Mouse (Mus musculus) kidney, postnatal 0 days (tissue): ENCODE data around the gene Hist1h4k. TPM values are rescaled to one million over a fixed set of nuclear protein-coding genes. Genes with fewer than 3 reads are reported as not detected.
"Not testable (repeated sequence)": the region's sequence is repeated elsewhere in the genome, so short reads cannot be mapped to it uniquely, and the experiment has no call there.

Source experiments
- ATAC-seq: fragments of 200-750 bp; cut with Nextera tagmentation; replicated peaks from 2 replicates; pipeline ENCODE4 v1.8.0; 2017; ENCODE audit warnings: low read depth, moderate number of reproducible peaks, moderate TSS enrichment, moderate library complexity; ENCODE audit not compliant: low FRiP score
- DNase-seq: peaks from one replicate; pipeline ENCODE4 v3.0.0-alpha.2; 2016; ENCODE audit warnings: low spot score
- H3K27ac ChIP-seq: fragments of 300-500 bp; sonication (generic); 2 replicates; pipeline ENCODE4 v1.5.1; 2014; ENCODE audit warnings: mild to moderate bottlenecking
- H3K27me3 ChIP-seq: fragments of 300-500 bp; sonication (generic); 2 replicates; pipeline ENCODE4 v1.6.1; 2014; ENCODE audit warnings: low read length, mixed read lengths; ENCODE audit not compliant: insufficient read depth
- H3K36me3 ChIP-seq: fragments of 300-500 bp; sonication (generic); 2 replicates; pipeline ENCODE4 v1.6.1; 2014; ENCODE audit warnings: low read length, mixed read lengths; ENCODE audit not compliant: insufficient read depth
- H3K4me1 ChIP-seq: fragments of 300-500 bp; sonication (generic); replicated peaks from 2 replicates; pipeline ENCODE4 v1.6.1; 2014; ENCODE audit warnings: antibody characterized with exemption, low read length, mixed read lengths; ENCODE audit not compliant: insufficient read depth
- H3K4me2 ChIP-seq: fragments of 300-500 bp; sonication (generic); 2 replicates; pipeline ENCODE4 v1.6.1; 2014; ENCODE audit warnings: mild to moderate bottlenecking, low read length, moderate library complexity, mixed read lengths
- H3K4me3 ChIP-seq: fragments of 300-500 bp; sonication (generic); replicated peaks from 2 replicates; pipeline ENCODE4 v1.5.1; 2014; ENCODE audit warnings: low read depth, low read length
- H3K9ac ChIP-seq: fragments of 300-500 bp; sonication (generic); 2 replicates; pipeline ENCODE4 v1.6.1; 2014; ENCODE audit warnings: low read depth, low read length
- H3K9me3 ChIP-seq: fragments of 300-500 bp; sonication (generic); replicated peaks from 2 replicates; pipeline ENCODE4 v1.6.1; 2016; ENCODE audit warnings: low read length, inconsistent platforms, mixed read lengths
- CTCF ChIP-seq: IDR thresholded peaks from 2 replicates; pipeline ENCODE4 v1.5.1; 2016; ENCODE audit warnings: antibody characterized with exemption, low read depth, mild to moderate bottlenecking, moderate library complexity
- WGBS: fragments of 180-500 bp; shearing (Covaris S2); extraction: QIAGEN DNeasy Blood & Tissue Kit; methylation state at CpG from one replicate; pipeline ENCODE4 v1.1.7; 2014; 5-methylcytosine and 5-hydroxymethylcytosine counted together
- polyA plus RNA-seq: library from polyadenylated mRNA; unstranded; fragments of >200 nt; fragmentation: Nextera tagmentation; extraction: Ambion mirVana; gene quantifications from 2 replicates; pipeline ENCODE4 v1.2.1, GENCODE M21; 2015

Hist1h4k gene
- polyA plus RNA-seq = 2.0 and 3.0 TPM in 2 replicates

DNA sequence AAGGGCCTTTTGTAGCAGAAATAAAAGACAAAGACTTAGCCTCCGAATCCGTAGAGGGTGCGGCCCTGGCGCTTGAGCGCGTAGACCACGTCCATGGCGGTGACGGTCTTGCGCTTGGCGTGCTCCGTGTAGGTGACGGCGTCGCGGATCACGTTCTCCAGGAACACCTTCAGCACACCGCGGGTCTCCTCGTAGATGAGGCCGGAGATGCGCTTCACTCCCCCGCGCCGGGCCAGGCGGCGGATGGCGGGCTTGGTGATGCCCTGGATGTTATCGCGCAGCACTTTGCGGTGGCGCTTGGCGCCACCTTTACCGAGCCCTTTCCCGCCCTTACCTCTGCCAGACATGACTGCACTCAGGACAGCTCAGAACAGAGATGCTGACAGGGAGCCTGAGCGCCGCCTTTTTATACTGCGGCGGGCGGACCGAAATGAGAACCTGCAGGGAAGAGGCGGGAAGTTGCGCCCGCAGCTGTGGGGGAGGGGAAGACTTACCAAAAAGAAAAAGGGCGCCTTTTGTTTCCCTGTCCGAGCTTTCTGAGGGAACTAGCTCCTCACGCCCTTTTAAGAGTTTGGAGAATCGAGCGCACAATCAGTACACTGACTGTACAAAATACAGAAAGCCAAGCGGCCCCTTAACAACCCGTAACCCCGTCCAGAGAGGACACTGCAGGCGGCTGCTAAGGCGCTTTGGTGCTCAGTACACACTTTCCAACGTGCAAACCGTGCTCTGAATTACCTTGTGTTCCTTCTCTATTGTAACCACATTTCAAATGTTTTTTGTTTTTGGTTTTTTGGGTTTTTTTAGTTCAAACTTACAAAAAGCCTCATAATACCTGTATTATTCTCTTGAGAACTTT, at the start of gene Hist1h4k:
Gene Hist1h4k (minus strand): TSS at position 347 of the 859 bp plus-strand sequence.
- ATAC-seq (peak; percentile 70), DNase-seq (peak; percentile 90)
- not testable (repeated sequence) for H3K4me1 ChIP-seq, H3K27me3 ChIP-seq, H3K36me3 ChIP-seq, H3K9me3 ChIP-seq
- H3K27ac ChIP-seq = peak within 1 kb of the TSS; percentile 86
- peak within 1 kb of the TSS; percentile 35 for H3K4me3 ChIP-seq
- peak within 1 kb of the TSS; percentile 51 for H3K4me2 ChIP-seq
- under 1% methylated on average over 43 of the region's 56 CpGs for WGBS
- H3K9ac ChIP-seq = peak within 1 kb of the TSS; percentile 43

GRCm38 (mm10) chr13:21797163-21797562, 46.9 kb upstream of the Hist1h4k start:
- not testable (repeated sequence) for H3K4me3 ChIP-seq, H3K4me2 ChIP-seq, DNase-seq, H3K4me1 ChIP-seq, H3K27ac ChIP-seq, H3K27me3 ChIP-seq, H3K36me3 ChIP-seq, ATAC-seq, H3K9ac ChIP-seq, H3K9me3 ChIP-seq

- TF ChIP-seq CTCF = no peak
- Histone ChIP-seq H3K4me1 (no peaks in the 10 kb centered on the region), H3K4me2 (no peak overlapping the region), H3K36me3 (no peaks in the 10 kb centered on the region), H3K27me3 (no peaks in the 10 kb centered on the region), H3K9me3 (no peaks in the 10 kb centered on the region), H3K4me3 (no peak overlapping the region), H3K9ac (no peak overlapping the region), H3K27ac (no peak overlapping the region)
- no peak for ATAC-seq
- WGBS = 93% methylated on average over 7 of the region's 7 CpGs
- no peak for DNase-seq
Observed at GRCm38 (mm10) chr13:21795584-21795983, 45.3 kb upstream of the Hist1h4k start.

DNA sequence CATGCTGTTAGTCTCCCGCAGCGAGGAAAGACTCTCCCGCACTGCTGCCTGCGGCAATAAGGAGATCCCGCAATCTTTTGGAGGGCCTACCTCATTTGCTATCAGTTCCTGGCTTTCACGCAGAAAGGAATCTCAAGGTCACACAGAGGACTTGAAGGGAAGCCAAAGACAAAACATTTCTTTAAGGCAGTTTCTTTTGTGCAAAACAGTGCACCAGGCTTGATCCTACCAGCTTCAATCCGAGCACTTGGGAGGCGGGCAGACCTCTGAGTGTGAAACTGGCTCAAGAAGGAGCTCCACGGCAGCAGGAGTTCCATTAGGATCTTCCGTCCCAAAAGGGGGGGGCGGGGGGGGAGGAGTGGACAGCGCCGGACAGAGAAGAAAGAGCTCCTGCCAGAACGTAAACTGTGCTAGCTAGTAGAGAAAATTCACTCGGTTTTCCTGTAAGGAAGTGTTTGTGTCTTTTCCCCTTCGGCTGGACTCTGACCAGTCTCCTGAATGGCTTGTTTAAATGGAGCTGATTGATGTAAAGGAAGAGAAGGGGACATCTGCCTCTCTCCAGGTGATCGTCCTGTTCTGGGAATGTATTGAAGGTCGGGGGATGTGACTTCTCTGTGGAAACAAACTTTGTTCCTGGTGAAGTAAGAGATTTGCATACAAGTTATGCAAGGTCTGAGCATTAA, 40.4 kb upstream of the Hist1h4k start:
- DNase-seq = peak; percentile 52

GRCm38 (mm10) chr13:21789925-21790324, 39.6 kb upstream of the Hist1h4k start:
- Histone ChIP-seq H3K27ac (no peak overlapping the region), H3K4me2 (no peak overlapping the region), H3K9me3 (no peaks in the 10 kb centered on the region), H3K4me1 (no peaks in the 10 kb centered on the region), H3K36me3 (no peaks in the 10 kb centered on the region), H3K9ac (no peak overlapping the region), H3K27me3 (no peaks in the 10 kb centered on the region), H3K4me3 (no peak overlapping the region)
- DNase-seq (no peak), ATAC-seq (no peak)
- WGBS = 44% methylated on average over 6 of the region's 6 CpGs
- TF ChIP-seq CTCF = no peak

More for the DNA sequence above, 40.4 kb upstream of the Hist1h4k start:
- H3K9me3 ChIP-seq = no peaks in the 10 kb centered on the region
- TF ChIP-seq CTCF = no peak
- H3K4me2 ChIP-seq = peak overlapping the region; percentile 41
- 0 out of 2 replicates have a peak overlapping the region, but pooled peaks have one; percentile 5 for H3K4me3 ChIP-seq
- H3K27ac ChIP-seq = no peak overlapping the region
- 11% methylated on average over 18 of the region's 18 CpGs for WGBS
- H3K4me1 ChIP-seq = no peaks in the 10 kb centered on the region
- no peaks in the 10 kb centered on the region for H3K36me3 ChIP-seq
- H3K9ac ChIP-seq = peak overlapping the region; percentile 6; the same call in 1 of the 2 replicates
- no peaks in the 10 kb centered on the region for H3K27me3 ChIP-seq
- no peak for ATAC-seq

DNA sequence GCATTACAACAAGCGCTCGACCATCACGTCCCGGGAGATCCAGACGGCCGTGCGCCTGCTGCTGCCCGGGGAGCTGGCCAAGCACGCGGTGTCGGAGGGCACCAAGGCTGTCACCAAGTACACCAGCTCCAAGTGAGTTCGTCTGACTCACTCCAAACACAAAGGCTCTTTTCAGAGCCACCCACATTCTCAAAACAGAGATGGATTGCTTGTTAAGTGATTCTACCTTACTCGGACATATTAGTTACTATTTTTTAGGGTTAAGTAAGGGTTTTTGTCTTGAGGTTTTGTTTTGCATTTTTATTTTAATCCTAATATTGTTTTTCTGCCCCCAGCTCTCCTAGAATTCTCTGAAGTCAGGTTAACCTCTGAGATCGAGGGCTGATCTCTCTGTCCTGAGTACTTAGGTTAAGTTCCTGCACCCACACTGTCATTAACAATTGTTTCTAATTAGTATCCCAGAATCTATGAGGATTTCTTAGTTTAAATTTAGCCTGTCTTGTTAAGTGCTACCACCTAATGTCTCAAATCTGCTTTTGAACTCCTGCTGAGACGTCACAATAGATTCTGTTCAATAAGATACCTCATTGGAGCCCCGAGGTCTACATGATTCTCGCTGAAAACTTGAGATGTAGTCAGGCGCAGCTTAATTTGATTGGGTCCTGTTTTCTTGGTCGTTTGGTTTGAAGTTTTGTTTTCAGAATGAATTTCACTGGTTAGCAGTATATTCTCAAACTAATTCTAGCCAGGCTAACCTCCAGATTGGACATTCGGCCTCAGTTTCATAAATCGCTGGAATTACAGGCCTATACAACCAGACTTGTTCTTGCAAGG, 37.7 kb upstream of the Hist1h4k start:
- Histone ChIP-seq H3K27ac (0 out of 2 replicates have a peak overlapping the region, but pooled peaks have one; percentile 19), H3K4me2 (peak overlapping the region; percentile 49; the same call in 1 of the 2 replicates), H3K9me3 (no peaks in the 10 kb centered on the region), H3K27me3 (no peaks in the 10 kb centered on the region), H3K9ac (0 out of 2 replicates have a peak overlapping the region, but pooled peaks have one; percentile 23), H3K4me1 (no peaks in the 10 kb centered on the region), H3K36me3 (no peaks in the 10 kb centered on the region), H3K4me3 (0 out of 2 replicates have a peak overlapping the region, but pooled peaks have one; percentile 25)
- no peak for TF ChIP-seq CTCF
- 27% methylated on average over 11 of the region's 21 CpGs for WGBS
- DNase-seq = no peak
- no peak for ATAC-seq

GRCm38 (mm10) chr13:21786899-21787629, 36.8 kb upstream of the Hist1h4k start, which contains the start of the genes Hist1h2an and Hist1h2bp:
Hist1h2an (minus strand) TSS chr13:21787218.
Hist1h2bp (plus strand) TSS chr13:21787461.
- peak within 1 kb of the TSS; percentile 44; the same call in 1 of the 2 replicates for H3K9ac ChIP-seq
- WGBS = under 1% methylated on average over 32 of the region's 63 CpGs

More at GRCm38 (mm10) chr13:21786899-21787629, 36.8 kb upstream of the Hist1h4k start, which contains the start of the genes Hist1h2an and Hist1h2bp:
- DNase-seq (peak; percentile 98), ATAC-seq (peak; percentile 92)
- not testable (repeated sequence) for H3K4me1 ChIP-seq, H3K27me3 ChIP-seq, H3K9me3 ChIP-seq, H3K36me3 ChIP-seq
- peak within 1 kb of the TSS; percentile 25; the same call in 1 of the 2 replicates for H3K4me3 ChIP-seq
- H3K4me2 ChIP-seq = peak within 1 kb of the TSS; percentile 49
- H3K27ac ChIP-seq = peak within 1 kb of the TSS; percentile 80
